Mouse (Mus musculus): ENCODE data around the gene D630039A03Rik.

DNA sequence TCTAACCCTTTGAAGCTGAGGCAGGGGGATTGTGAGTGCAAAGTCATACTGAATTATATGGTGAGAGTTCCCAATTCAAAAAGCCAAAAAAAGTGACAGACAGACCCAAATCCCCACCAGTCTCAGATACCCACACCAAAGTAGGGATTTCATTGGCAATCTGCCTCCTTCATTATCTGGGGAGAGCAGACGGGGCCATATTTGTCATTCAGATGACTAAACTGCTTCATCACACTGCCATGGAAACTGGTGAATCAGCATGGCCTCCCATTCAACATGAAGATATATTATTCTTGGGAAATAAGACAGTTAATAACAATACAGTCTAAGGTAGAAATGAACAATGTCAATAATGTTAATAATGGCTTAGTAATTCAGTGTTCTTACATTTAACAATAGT, 48.0 kb upstream of the D630039A03Rik start:
- TF ChIP-seq CTCF (IDR thresholded peaks at IDR 0.05; ENCODE audit: control insufficient read depth, insufficient read depth, insufficient replicate concordance, low read depth, low read length) (no peak), POLR2A (IDR thresholded peaks at IDR 0.05; ENCODE audit: control insufficient read depth, low read depth, low read length) (no peak)

Measured in testis, adult 2 months (tissue).